Mouse (Mus musculus) frontal cortex, postnatal 10 days (tissue): ENCODE data around the gene Abcc8.

Experiments
- DNase-seq, 2 experiments: peaks; one replicate each; pipeline ENCODE4 v3.0.0; 2022; ENCODE audit warnings: low spot score in 2 of 2, mixed read lengths in 1 of 2

Abcc8 gene

GRCm38 (mm10) chr7:46110079-46110478, 69.8 kb downstream of the Abcc8 start:
- no peak for DNase-seq

GRCm38 (mm10) chr7:46105484-46105883, 74.3 kb downstream of the Abcc8 start:
- no peak for DNase-seq

- DNase-seq, result no peak
Observed at GRCm38 (mm10) chr7:46104256-46104915, 75.4 kb downstream of the Abcc8 start.

- no peak for DNase-seq
Observed at GRCm38 (mm10) chr7:46103771-46104170, 76.1 kb downstream of the Abcc8 start.

GRCm38 (mm10) chr7:46103075-46103591, 76.7 kb downstream of the Abcc8 start:
- DNase-seq, result no peak

- peak; percentile 57 to 78 for DNase-seq
Observed at GRCm38 (mm10) chr7:46100563-46100962, 79.3 kb downstream of the Abcc8 start, which contains the start of gene Kcnj11. Gene Kcnj11 (minus strand): TSS chr7:46100764.

- no peak for DNase-seq
Observed at GRCm38 (mm10) chr7:46099682-46100081, 80.2 kb downstream of the Abcc8 start.

- no peak for DNase-seq
Observed at GRCm38 (mm10) chr7:46098919-46099286, 80.9 kb downstream of the Abcc8 start.

GRCm38 (mm10) chr7:46098221-46098918, 81.5 kb downstream of the Abcc8 start:
- no peak for DNase-seq

- no peak for DNase-seq
Observed at GRCm38 (mm10) chr7:46097319-46097783, 82.5 kb downstream of the Abcc8 start.

- DNase-seq, result peak in 1 of 2 experiments; percentile 63
Observed at GRCm38 (mm10) chr7:46096136-46096535, 83.7 kb downstream of the Abcc8 start.

- DNase-seq, result no peak
Observed at GRCm38 (mm10) chr7:46092803-46093202, 87.0 kb downstream of the Abcc8 start.

GRCm38 (mm10) chr7:46088241-46088640, 91.6 kb downstream of the Abcc8 start:
- DNase-seq, result no peak

- DNase-seq, result no peak
Observed at GRCm38 (mm10) chr7:46086378-46086777, 93.5 kb downstream of the Abcc8 start.

- no peak for DNase-seq
Observed at GRCm38 (mm10) chr7:46084839-46085513, 94.9 kb downstream of the Abcc8 start.

GRCm38 (mm10) chr7:46084024-46084423, 95.8 kb downstream of the Abcc8 start:
- DNase-seq, result no peak

- DNase-seq, result no peak
Observed at GRCm38 (mm10) chr7:46077675-46078074, 102.2 kb downstream of the Abcc8 start.

- no peak for DNase-seq
Observed at GRCm38 (mm10) chr7:46076844-46077243, 103.0 kb downstream of the Abcc8 start.

- DNase-seq, result no peak
Observed at GRCm38 (mm10) chr7:46068831-46069230, 111.0 kb downstream of the Abcc8 start.

- no peak for DNase-seq
Observed at GRCm38 (mm10) chr7:46063296-46063695, 116.5 kb downstream of the Abcc8 start.

- DNase-seq, result no peak
Observed at GRCm38 (mm10) chr7:46061614-46062013, 118.2 kb downstream of the Abcc8 start.

- DNase-seq, result no peak
Observed at GRCm38 (mm10) chr7:46060688-46061087, 119.1 kb downstream of the Abcc8 start.
